Mouse (Mus musculus): ENCODE measurements at regions not wholly inside any gene's neighbourhood (a gene's known extent, or its start where the extent isn't known, plus 50 kb on each side); places are given as distances from the start of the nearest gene placed in this dataset.

DNA sequence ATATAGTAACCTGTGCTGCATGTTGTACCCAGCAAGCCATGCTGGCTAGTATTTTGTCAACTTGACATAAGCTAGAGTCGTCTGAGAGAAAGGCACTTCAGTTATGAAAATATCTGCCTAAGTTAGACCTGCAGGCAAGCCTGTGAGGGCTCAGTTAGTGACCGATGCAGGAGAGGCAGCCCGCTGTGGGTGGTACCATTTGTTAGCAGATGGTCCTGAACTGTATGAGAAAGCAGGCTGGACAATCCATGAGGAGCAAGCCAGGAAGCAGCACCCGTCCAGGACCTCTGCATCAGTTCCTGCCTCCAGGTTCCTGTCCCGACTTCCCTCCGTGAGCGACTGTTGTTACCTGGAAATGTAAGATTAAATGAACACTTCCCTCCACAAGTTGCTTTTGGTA is 440.9 kb upstream of the Kif2a start:
- no peaks in the 10 kb centered on the region for H3K9me3 ChIP-seq (replicated peaks; ENCODE audit: control insufficient read depth, low read length)
- H3K27me3 ChIP-seq (ENCODE audit: control insufficient read depth, insufficient read depth, low read length), result no peaks in the 10 kb centered on the region
- ATAC-seq (ENCODE audit: insufficient read depth, low read depth) (no peak), DNase-seq (ENCODE audit: low spot score) (no peak)
- no peak overlapping the region for H3K4me2 ChIP-seq (ENCODE audit: low read depth, low read length)
- TF ChIP-seq CTCF (IDR thresholded peaks at IDR 0.05; ENCODE audit: low read depth) (no peak), EP300 (IDR thresholded peaks at IDR 0.05; ENCODE audit: low read depth) (no peak)
- no peak overlapping the region for H3K4me3 ChIP-seq (ENCODE audit: low read depth, low read length)
- H3K27ac ChIP-seq (ENCODE audit: low read depth), result no peak overlapping the region
- H3K9ac ChIP-seq (replicated peaks; ENCODE audit: low read depth, low read length), result no peak overlapping the region
- no peaks in the 10 kb centered on the region for H3K4me1 ChIP-seq (ENCODE audit: control insufficient read depth, insufficient read depth)
- WGBS, result 77% methylated on average over 7 of the region's 7 CpGs
- H3K36me3 ChIP-seq (replicated peaks; ENCODE audit: control insufficient read depth, insufficient read depth, low read length), result no peaks in the 10 kb centered on the region

DNA sequence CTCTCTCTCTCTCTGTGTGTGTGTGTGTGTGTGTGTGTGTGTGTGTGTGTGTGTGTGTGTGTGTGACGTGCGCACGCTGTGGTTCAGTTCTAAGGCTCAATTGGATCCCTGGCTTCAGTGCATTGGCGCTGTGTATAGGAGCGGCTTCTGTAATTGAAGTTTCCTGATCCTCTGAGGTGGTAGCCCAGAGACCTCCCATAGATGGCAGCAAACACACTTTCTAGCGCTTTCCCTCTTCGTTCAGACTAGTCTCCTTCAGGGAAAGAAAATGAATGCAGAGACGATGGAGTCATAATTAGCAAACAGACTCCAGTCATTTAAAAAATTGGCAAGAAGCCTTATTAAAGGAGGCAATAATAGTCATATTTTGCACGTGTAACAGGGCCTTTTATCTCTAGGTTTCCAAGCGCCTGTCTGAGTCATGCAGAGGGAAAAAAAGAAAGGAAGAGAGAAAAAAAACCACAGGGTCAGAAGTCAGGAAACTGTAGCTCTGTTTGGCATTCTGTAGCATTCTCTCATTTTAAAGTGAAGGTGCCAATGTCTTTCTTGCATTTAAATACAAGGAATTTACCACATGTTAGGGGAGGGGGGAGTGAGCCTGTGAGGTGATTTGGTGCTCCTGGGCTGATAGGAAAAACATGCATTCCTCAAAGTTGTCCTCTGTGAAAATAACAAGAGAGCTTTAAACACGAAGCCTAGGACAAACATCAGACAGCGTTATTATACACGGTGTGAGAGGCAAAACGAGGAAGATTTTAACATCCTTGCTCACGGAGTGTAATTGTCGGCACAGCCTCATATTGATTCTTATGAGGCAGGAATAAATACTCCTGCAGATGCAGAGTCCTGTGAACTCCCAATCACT is 439.4 kb upstream of the Kif2a start:
- Histone ChIP-seq H3K27me3 (ENCODE audit: control insufficient read depth, insufficient read depth, low read length) (no peaks in the 10 kb centered on the region), H3K4me3 (ENCODE audit: low read depth, low read length) (no peak overlapping the region), H3K9me3 (replicated peaks; ENCODE audit: control insufficient read depth, low read length) (no peaks in the 10 kb centered on the region), H3K27ac (ENCODE audit: low read depth) (no peak overlapping the region), H3K9ac (replicated peaks; ENCODE audit: low read depth, low read length) (no peak overlapping the region), H3K4me2 (ENCODE audit: low read depth, low read length) (peak overlapping the region; percentile 42), H3K36me3 (replicated peaks; ENCODE audit: control insufficient read depth, insufficient read depth, low read length) (no peaks in the 10 kb centered on the region), H3K4me1 (ENCODE audit: control insufficient read depth, insufficient read depth) (no peaks in the 10 kb centered on the region)
- 13% methylated on average over 16 of the region's 16 CpGs for WGBS
- TF ChIP-seq EP300 (IDR thresholded peaks at IDR 0.05; ENCODE audit: low read depth) (no peak), CTCF (IDR thresholded peaks at IDR 0.05; ENCODE audit: low read depth) (peak; percentile 82)
- peak; percentile 83 for DNase-seq (ENCODE audit: low spot score)
- ATAC-seq (ENCODE audit: insufficient read depth, low read depth), result peak; percentile 81

DNA sequence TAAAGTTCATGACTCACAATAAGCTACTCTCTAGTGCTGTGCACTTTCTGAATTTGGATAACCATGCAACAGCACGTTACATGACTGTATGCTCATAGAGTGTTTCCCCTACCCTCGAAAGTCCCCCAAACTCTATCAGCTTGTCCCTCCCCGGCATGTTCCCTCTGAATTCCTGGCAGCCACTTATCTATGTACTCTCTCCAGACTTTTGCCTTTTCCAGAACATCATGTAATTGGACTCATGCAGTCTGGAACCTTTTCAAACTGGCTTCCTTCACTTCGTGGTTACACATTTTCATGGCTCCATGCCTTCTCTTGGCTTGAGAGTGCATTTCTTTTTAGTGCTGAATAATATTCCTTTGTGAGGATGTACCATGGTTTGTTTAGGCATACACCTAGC is 436.8 kb upstream of the Kif2a start:
- TF ChIP-seq CTCF (IDR thresholded peaks at IDR 0.05; ENCODE audit: low read depth) (no peak), EP300 (IDR thresholded peaks at IDR 0.05; ENCODE audit: low read depth) (no peak)
- no peaks in the 10 kb centered on the region for H3K4me1 ChIP-seq (ENCODE audit: control insufficient read depth, insufficient read depth)
- no peak overlapping the region for H3K4me2 ChIP-seq (ENCODE audit: low read depth, low read length)
- peak; percentile 55 for ATAC-seq (ENCODE audit: insufficient read depth, low read depth)
- no peak overlapping the region for H3K9ac ChIP-seq (replicated peaks; ENCODE audit: low read depth, low read length)
- H3K9me3 ChIP-seq (replicated peaks; ENCODE audit: control insufficient read depth, low read length), result no peaks in the 10 kb centered on the region
- no peak overlapping the region for H3K4me3 ChIP-seq (ENCODE audit: low read depth, low read length)
- no peaks in the 10 kb centered on the region for H3K36me3 ChIP-seq (replicated peaks; ENCODE audit: control insufficient read depth, insufficient read depth, low read length)
- WGBS, result 29% methylated on average over 4 of the region's 4 CpGs
- no peaks in the 10 kb centered on the region for H3K27me3 ChIP-seq (ENCODE audit: control insufficient read depth, insufficient read depth, low read length)
- no peak overlapping the region for H3K27ac ChIP-seq (ENCODE audit: low read depth)
- no peak for DNase-seq (ENCODE audit: low spot score)

DNA sequence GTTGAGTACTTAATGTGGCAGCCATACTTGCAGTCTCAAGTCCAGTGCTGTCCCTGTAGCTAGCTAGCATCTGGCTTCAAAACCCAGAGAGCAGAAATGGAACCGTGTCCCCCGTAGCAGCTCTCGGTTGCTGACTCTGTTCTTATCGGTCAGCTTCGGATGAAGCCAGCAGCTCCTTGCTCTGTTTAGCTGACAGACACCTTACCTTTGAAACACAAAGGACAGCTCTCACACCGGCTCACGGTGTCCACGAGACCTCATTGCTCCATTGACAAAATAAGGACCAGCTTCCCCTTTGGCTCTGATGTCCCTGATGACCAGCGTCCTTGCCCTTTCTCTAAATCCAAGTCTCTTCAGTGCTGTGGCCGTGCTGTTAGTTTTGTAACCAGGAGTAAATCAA is 435.3 kb upstream of the Kif2a start:
- ATAC-seq (ENCODE audit: insufficient read depth, low read depth) (no peak), DNase-seq (ENCODE audit: low spot score) (no peak)
- Histone ChIP-seq H3K27ac (ENCODE audit: low read depth) (no peak overlapping the region), H3K4me2 (ENCODE audit: low read depth, low read length) (no peak overlapping the region), H3K27me3 (ENCODE audit: control insufficient read depth, insufficient read depth, low read length) (no peaks in the 10 kb centered on the region), H3K9me3 (replicated peaks; ENCODE audit: control insufficient read depth, low read length) (no peaks in the 10 kb centered on the region), H3K36me3 (replicated peaks; ENCODE audit: control insufficient read depth, insufficient read depth, low read length) (no peaks in the 10 kb centered on the region), H3K4me3 (ENCODE audit: low read depth, low read length) (no peak overlapping the region), H3K4me1 (ENCODE audit: control insufficient read depth, insufficient read depth) (no peaks in the 10 kb centered on the region), H3K9ac (replicated peaks; ENCODE audit: low read depth, low read length) (no peak overlapping the region)
- TF ChIP-seq CTCF (IDR thresholded peaks at IDR 0.05; ENCODE audit: low read depth) (no peak), EP300 (IDR thresholded peaks at IDR 0.05; ENCODE audit: low read depth) (no peak)
- 66% methylated on average over 10 of the region's 10 CpGs for WGBS

DNA sequence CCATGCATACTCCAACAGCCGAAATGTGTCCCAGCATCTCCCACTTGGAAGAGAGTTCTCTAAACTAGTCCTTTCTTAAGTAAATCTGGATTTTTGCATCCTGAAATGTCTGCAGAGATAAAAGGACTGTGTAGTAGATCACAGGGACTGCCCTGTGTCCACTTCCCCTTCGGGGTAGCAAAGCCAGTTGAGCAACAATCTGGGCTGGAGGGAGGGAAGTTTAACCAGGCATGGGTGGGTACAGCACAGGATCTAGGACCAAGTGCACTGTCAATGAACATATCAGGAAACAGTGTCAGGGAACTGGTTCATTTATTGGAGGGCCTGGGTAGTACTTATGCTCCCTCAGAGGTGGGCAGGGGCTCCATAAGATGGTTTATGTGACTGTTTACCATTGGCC is 434.5 kb upstream of the Kif2a start:
- TF ChIP-seq CTCF (IDR thresholded peaks at IDR 0.05; ENCODE audit: low read depth) (no peak), EP300 (IDR thresholded peaks at IDR 0.05; ENCODE audit: low read depth) (no peak)
- Histone ChIP-seq H3K4me2 (ENCODE audit: low read depth, low read length) (no peak overlapping the region), H3K9me3 (replicated peaks; ENCODE audit: control insufficient read depth, low read length) (no peaks in the 10 kb centered on the region), H3K27ac (ENCODE audit: low read depth) (no peak overlapping the region), H3K9ac (replicated peaks; ENCODE audit: low read depth, low read length) (no peak overlapping the region), H3K27me3 (ENCODE audit: control insufficient read depth, insufficient read depth, low read length) (no peaks in the 10 kb centered on the region), H3K4me3 (ENCODE audit: low read depth, low read length) (no peak overlapping the region), H3K4me1 (ENCODE audit: control insufficient read depth, insufficient read depth) (no peaks in the 10 kb centered on the region), H3K36me3 (replicated peaks; ENCODE audit: control insufficient read depth, insufficient read depth, low read length) (no peaks in the 10 kb centered on the region)
- WGBS, result 72% methylated on average over 2 of the region's 2 CpGs
- no peak for DNase-seq (ENCODE audit: low spot score)
- no peak for ATAC-seq (ENCODE audit: insufficient read depth, low read depth)
